Mouse (Mus musculus): ENCODE results near the gene Rnaset2a.
"Not testable (repeated sequence)": the region's sequence is repeated elsewhere in the genome, so short reads cannot be mapped to it uniquely, and the experiment has no call there.

GRCm38 (mm10) chr17:8155010-8155409 is 7.1 kb upstream of the Rnaset2a start:
- TF ChIP-seq EP300 (IDR thresholded peaks at IDR 0.05; ENCODE audit: insufficient read depth, low read depth, low read length); CTCF (IDR thresholded peaks at IDR 0.05; ENCODE audit: low read depth, low read length): not testable (repeated sequence)

Measured in ES-Bruce4 (cell line).